Mouse (Mus musculus): ENCODE results near the gene Gab1.

Gene Gab1

GRCm38 (mm10) chr8:80872688-80873087 lies 7.6 kb downstream of the Gab1 start:
- DNase-seq (ENCODE audit: low read depth, low spot score): no peak

- no peak for DNase-seq (ENCODE audit: low read depth, low spot score)
These were observed 8.9 kb downstream of the Gab1 start for GRCm38 (mm10) chr8:80871400-80871799.

- DNase-seq (ENCODE audit: low read depth, low spot score): no peak
These were observed 9.6 kb downstream of the Gab1 start for GRCm38 (mm10) chr8:80870535-80871204.

- no peak for DNase-seq (ENCODE audit: low read depth, low spot score)
These were observed 10.4 kb downstream of the Gab1 start for GRCm38 (mm10) chr8:80869881-80870328.

GRCm38 (mm10) chr8:80868801-80869323 lies 11.5 kb downstream of the Gab1 start:
- no peak for DNase-seq (ENCODE audit: low read depth, low spot score)

GRCm38 (mm10) chr8:80868006-80868702 lies 12.2 kb downstream of the Gab1 start:
- DNase-seq (ENCODE audit: low read depth, low spot score): no peak

- DNase-seq (ENCODE audit: low read depth, low spot score): peak; percentile 45
These were observed 12.7 kb downstream of the Gab1 start for GRCm38 (mm10) chr8:80867598-80867997.

- DNase-seq (ENCODE audit: low read depth, low spot score): no peak
These were observed 15.0 kb downstream of the Gab1 start for GRCm38 (mm10) chr8:80865181-80865784.

- no peak for DNase-seq (ENCODE audit: low read depth, low spot score)
These were observed 16.9 kb downstream of the Gab1 start for GRCm38 (mm10) chr8:80863393-80863792.

- DNase-seq (ENCODE audit: low read depth, low spot score): no peak
These were observed 21.0 kb downstream of the Gab1 start for GRCm38 (mm10) chr8:80859180-80859775.

- no peak for DNase-seq (ENCODE audit: low read depth, low spot score)
These were observed 22.4 kb downstream of the Gab1 start for GRCm38 (mm10) chr8:80857851-80858367.

- DNase-seq (ENCODE audit: low read depth, low spot score): no peak
These were observed 23.2 kb downstream of the Gab1 start for GRCm38 (mm10) chr8:80857128-80857527.

GRCm38 (mm10) chr8:80856606-80857005 lies 23.7 kb downstream of the Gab1 start:
- DNase-seq (ENCODE audit: low read depth, low spot score): no peak

GRCm38 (mm10) chr8:80853622-80854021 lies 26.7 kb downstream of the Gab1 start:
- no peak for DNase-seq (ENCODE audit: low read depth, low spot score)

- no peak for DNase-seq (ENCODE audit: low read depth, low spot score)
These were observed 27.1 kb downstream of the Gab1 start for GRCm38 (mm10) chr8:80853208-80853607.

- no peak for DNase-seq (ENCODE audit: low read depth, low spot score)
These were observed 27.7 kb downstream of the Gab1 start for GRCm38 (mm10) chr8:80852412-80853165.

GRCm38 (mm10) chr8:80851648-80852047 lies 28.7 kb downstream of the Gab1 start:
- DNase-seq (ENCODE audit: low read depth, low spot score): no peak

GRCm38 (mm10) chr8:80850013-80850412 lies 30.3 kb downstream of the Gab1 start:
- no peak for DNase-seq (ENCODE audit: low read depth, low spot score)

GRCm38 (mm10) chr8:80848631-80849030 lies 31.7 kb downstream of the Gab1 start:
- DNase-seq (ENCODE audit: low read depth, low spot score): no peak

- DNase-seq (ENCODE audit: low read depth, low spot score): peak; percentile 79
These were observed 32.4 kb downstream of the Gab1 start for GRCm38 (mm10) chr8:80847912-80848311.

GRCm38 (mm10) chr8:80845284-80845683 lies 35.0 kb downstream of the Gab1 start:
- no peak for DNase-seq (ENCODE audit: low read depth, low spot score)

Measured in skeletal muscle tissue, adult 2 months (tissue).